Mouse (Mus musculus): ENCODE measurements around the gene Cdh26.

DNA sequence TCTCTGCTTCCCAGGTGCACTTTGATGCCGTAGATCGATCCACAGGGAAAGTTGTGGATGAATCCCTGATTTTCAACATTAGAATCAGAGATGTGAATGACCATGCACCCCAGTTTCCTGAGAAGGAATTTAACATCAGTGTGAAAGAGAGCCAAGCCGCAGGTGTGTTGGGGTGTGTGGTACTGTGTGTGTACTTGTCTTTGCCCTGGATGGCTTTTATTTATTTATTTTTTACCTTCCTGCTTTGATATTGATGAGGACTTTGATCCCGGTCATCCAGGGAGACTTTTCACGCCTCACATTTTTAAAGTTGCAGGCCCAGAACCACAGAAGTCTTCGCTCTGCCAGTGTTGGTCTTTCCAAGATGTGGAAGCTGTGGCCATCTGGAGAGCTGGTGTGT is 27.1 kb downstream of the Cdh26 start:
- TF ChIP-seq USF1 (IDR thresholded peaks at IDR 0.05; ENCODE audit: low read depth) (no peak), CTCF (IDR thresholded peaks at IDR 0.05; ENCODE audit: control insufficient read depth, insufficient read depth, insufficient read length) (no peak), MAX (IDR thresholded peaks at IDR 0.05) (no peak), MYOG (IDR thresholded peaks at IDR 0.05; ENCODE audit: control insufficient read depth, extremely low read depth, insufficient read length) (no peak), CEBPB (IDR thresholded peaks at IDR 0.05; ENCODE audit: low read depth) (no peak), MYOD1 (IDR thresholded peaks at IDR 0.05; ENCODE audit: control insufficient read depth, insufficient read length, low read depth) (no peak), FOSL1 (IDR thresholded peaks at IDR 0.05; ENCODE audit: insufficient read depth, low read length, poor library complexity, severe bottlenecking) (no peak)
